Mouse (Mus musculus) E14TG2a.4 (cell line): ENCODE results near the gene Ldah.

ENCODE experiments used
- CTCF ChIP-seq: conservative IDR thresholded peaks from 2 replicates; pipeline ENCODE4 v1.5.1; 2014; ENCODE audit warnings: low read length
- NANOG ChIP-seq: IDR thresholded peaks from 2 replicates; pipeline ENCODE4 v1.6.1; 2014; ENCODE audit warnings: borderline replicate concordance, low read length, mixed read lengths
- POU5F1 ChIP-seq: IDR thresholded peaks from 2 replicates; pipeline ENCODE4 v1.6.1; 2014; ENCODE audit warnings: low read length, borderline replicate concordance

DNA sequence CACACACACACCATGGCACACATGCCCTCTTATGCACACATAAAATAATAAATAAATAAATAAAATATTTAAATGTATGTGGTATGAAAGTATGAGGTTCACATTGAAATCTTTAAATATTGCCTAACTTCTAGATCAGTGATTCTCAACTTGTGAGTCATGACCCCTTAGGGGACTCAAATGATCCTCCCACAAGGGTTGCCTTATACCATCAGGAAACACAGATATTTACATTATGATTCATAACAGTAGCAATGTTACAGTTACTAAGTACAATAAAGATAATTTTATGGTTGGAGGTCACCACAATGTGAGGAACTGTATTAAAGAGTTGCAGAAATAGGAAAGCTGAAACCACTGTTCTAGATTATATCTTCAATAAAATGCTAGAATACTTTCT lies 26.2 kb upstream of the Ldah start:
- TF ChIP-seq CTCF (no peak), POU5F1 (no peak), NANOG (no peak)
